Mouse (Mus musculus): ENCODE data around the gene Esrra.

GRCm38 (mm10) chr19:6969291-6969664 is 47.7 kb upstream of the Esrra start:
- no peak for TF ChIP-seq POLR2A (IDR thresholded peaks at IDR 0.05; ENCODE audit: borderline replicate concordance, control insufficient read depth, low read depth, low read length)
- no peak for TF ChIP-seq CTCF (IDR thresholded peaks at IDR 0.05; ENCODE audit: control insufficient read depth, insufficient read depth, low read length)
